Mouse (Mus musculus): ENCODE data around the gene Tnfaip2. TPM values are rescaled to one million over a fixed set of nuclear protein-coding genes. Genes with fewer than 3 reads are reported as not detected.
A peak's percentile ranks its signal among the peaks of the same experiment; 100 is the strongest.

Tnfaip2 gene
- polyA plus RNA-seq, 1 experiment from 2014 or later: 1.2 TPM

DNA sequence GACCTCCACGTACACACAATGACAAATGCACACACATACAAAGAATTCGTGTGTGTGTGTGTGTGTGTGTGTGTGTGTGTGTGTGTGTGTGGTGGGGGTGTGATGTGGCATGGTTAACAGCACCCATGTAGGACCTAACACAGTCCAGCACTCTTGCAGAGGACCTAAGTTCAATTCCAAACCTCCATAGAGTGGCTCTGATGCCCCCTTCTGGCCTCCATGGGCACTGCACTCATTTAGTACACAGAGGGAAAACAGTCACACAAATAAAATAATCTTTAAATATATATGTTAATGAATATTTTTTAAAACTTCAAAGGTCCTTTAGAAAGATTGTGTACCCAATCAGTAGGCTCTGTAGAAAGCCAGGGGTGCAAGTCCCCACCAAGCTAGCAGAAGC lies 37.6 kb downstream of the Tnfaip2 start:
- no peak overlapping the region for H3K4me2 ChIP-seq (ENCODE audit: low read length)
- 74% methylated on average over 2 of the region's 2 CpGs for WGBS
- peaks cover under 1% of the 10 kb centered on the region; the same call in 1 of the 2 replicates for H3K4me1 ChIP-seq (ENCODE audit: control insufficient read depth, insufficient read depth, low read depth, low read length)
- H3K9ac ChIP-seq (ENCODE audit: low read depth, low read length): no peak overlapping the region
- H3K9me3 ChIP-seq (ENCODE audit: control insufficient read depth, low read length): no peaks in the 10 kb centered on the region
- H3K36me3 ChIP-seq (ENCODE audit: control insufficient read depth, insufficient read depth, low read length): no peaks in the 10 kb centered on the region
- H3K4me3 ChIP-seq (ENCODE audit: low read length): no peak overlapping the region
- no peak overlapping the region for H3K27ac ChIP-seq (ENCODE audit: low read depth, low read length)
- H3K27me3 ChIP-seq (replicated peaks; ENCODE audit: control insufficient read depth, insufficient read depth, low read length): peaks cover 15% of the 10 kb centered on the region
- ATAC-seq: no peak

DNA sequence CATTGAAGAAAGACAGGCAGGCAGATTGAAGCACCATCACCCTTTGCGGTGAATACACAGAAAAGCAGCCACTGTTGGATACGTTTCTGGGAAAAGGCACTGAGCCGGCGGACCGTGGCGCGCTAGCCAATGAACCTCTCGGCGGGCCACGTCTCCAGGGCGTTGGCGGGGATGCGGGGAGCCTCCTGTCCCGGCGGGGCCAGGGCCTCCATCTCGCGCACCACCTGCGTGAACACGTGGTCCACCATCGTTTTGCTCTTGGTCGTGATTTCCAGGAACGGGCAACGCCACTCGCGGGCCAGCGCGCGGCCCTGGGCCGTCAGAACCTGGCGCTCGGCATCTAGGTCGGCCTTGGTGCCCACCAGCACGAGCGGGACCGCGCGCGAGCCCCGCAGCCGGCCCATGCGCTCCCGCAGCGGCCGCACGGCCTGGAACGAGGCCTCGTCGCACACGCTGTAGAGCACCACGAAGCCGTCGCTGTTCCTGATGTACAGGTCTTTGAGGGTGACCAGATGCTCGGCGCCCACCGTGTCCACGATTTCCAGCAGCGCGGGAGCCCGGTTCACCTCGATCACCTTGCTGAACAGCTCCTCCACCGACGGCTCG lies 42.9 kb downstream of the Tnfaip2 start:
- Histone ChIP-seq H3K9ac (ENCODE audit: low read depth, low read length) (peak overlapping the region; percentile 61), H3K27me3 (replicated peaks; ENCODE audit: control insufficient read depth, insufficient read depth, low read length) (peaks cover 37% of the 10 kb centered on the region), H3K4me3 (ENCODE audit: low read length) (peak overlapping the region; percentile 40), H3K4me2 (ENCODE audit: low read length) (peak overlapping the region; percentile 60), H3K36me3 (ENCODE audit: control insufficient read depth, insufficient read depth, low read length) (no peaks in the 10 kb centered on the region), H3K9me3 (ENCODE audit: control insufficient read depth, low read length) (no peaks in the 10 kb centered on the region), H3K4me1 (ENCODE audit: control insufficient read depth, insufficient read depth, low read depth, low read length) (peaks cover 13% of the 10 kb centered on the region), H3K27ac (ENCODE audit: low read depth, low read length) (no peak overlapping the region)
- ATAC-seq: no peak
- 1% methylated on average over 61 of the region's 63 CpGs for WGBS

DNA sequence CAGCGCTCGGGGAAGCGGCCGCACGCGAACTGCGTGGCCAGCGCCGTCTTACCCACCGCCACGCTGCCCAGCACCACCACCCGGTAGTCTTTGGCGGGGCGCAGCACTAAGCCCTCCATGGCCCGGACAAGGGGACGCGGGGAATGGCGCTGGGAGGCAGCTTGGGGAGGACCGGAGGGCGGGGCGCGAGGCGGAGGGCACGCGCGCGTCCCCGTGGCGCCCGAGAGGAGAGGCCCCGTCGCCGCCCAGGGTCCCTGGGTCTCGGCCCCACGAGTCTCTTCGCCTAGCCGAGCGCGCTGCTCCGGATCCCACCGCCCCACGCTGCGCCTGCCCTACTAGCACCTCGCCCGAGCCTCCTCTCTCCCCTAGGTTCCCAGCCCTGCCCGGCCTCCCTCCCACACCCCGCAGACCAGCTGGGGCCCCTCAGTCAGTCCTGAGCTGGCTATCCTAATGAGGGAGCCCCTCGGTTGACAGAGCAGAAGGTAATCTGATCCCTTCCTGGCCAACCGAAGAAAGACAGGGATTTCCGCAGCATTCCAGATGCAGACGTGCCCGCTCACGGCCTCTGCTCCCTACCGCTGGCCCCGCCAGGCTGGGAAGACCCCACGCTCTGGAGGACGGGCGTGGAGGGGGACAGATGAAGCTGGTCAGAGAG lies 43.5 kb downstream of the Tnfaip2 start, which contains the start of gene Gm266:
Gene Gm266, minus strand, starts transcription at position 172 of the 655 bp plus-strand sequence.
- Histone ChIP-seq H3K9ac (ENCODE audit: low read depth, low read length) (peak within 1 kb of the TSS; percentile 61), H3K27me3 (replicated peaks; ENCODE audit: control insufficient read depth, insufficient read depth, low read length) (peaks cover 37% of the 10 kb centered on the region)
- 1% methylated on average over 44 of the region's 58 CpGs for WGBS

DNA sequence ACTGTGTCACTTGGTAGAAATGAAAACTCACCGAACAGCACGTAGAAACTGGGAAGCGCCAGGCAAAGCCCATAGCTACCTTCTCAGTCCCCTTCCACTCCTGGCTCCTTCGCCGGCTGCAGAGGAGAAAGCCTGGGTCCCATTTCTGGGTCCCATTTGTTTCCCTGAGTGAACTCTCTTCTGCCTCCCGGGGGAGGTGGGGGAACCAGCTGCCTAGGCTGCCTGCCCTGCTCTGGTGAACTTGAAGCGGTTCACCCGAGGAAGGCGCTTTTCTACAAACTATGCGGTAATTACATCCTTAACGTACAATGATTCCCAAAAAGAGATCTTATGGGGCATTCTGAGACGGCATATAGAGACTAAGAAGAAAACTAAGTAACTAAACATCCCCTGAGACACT lies 44.2 kb downstream of the Tnfaip2 start:
- Histone ChIP-seq H3K27ac (ENCODE audit: low read depth, low read length) (no peak overlapping the region), H3K36me3 (ENCODE audit: control insufficient read depth, insufficient read depth, low read length) (no peaks in the 10 kb centered on the region), H3K9ac (ENCODE audit: low read depth, low read length) (no peak overlapping the region), H3K4me2 (ENCODE audit: low read length) (peak overlapping the region; percentile 60), H3K4me3 (ENCODE audit: low read length) (no peak overlapping the region; the same call in 1 of the 2 replicates), H3K9me3 (ENCODE audit: control insufficient read depth, low read length) (no peaks in the 10 kb centered on the region), H3K27me3 (replicated peaks; ENCODE audit: control insufficient read depth, insufficient read depth, low read length) (peaks cover 37% of the 10 kb centered on the region), H3K4me1 (ENCODE audit: control insufficient read depth, insufficient read depth, low read depth, low read length) (peaks cover 13% of the 10 kb centered on the region)
- ATAC-seq: no peak
- 6% methylated on average over 12 of the region's 12 CpGs for WGBS

More for the DNA sequence above, 43.5 kb downstream of the Tnfaip2 start, which contains the start of gene Gm266:
- Histone ChIP-seq H3K4me3 (ENCODE audit: low read length) (peak within 1 kb of the TSS; percentile 40), H3K4me1 (ENCODE audit: control insufficient read depth, insufficient read depth, low read depth, low read length) (peaks cover 13% of the 10 kb centered on the region), H3K4me2 (ENCODE audit: low read length) (peak within 1 kb of the TSS; percentile 60), H3K27ac (ENCODE audit: low read depth, low read length) (no peak within 1 kb of the TSS), H3K36me3 (ENCODE audit: control insufficient read depth, insufficient read depth, low read length) (no peaks in the 10 kb centered on the region), H3K9me3 (ENCODE audit: control insufficient read depth, low read length) (no peaks in the 10 kb centered on the region)
- peak; percentile 70 for ATAC-seq

DNA sequence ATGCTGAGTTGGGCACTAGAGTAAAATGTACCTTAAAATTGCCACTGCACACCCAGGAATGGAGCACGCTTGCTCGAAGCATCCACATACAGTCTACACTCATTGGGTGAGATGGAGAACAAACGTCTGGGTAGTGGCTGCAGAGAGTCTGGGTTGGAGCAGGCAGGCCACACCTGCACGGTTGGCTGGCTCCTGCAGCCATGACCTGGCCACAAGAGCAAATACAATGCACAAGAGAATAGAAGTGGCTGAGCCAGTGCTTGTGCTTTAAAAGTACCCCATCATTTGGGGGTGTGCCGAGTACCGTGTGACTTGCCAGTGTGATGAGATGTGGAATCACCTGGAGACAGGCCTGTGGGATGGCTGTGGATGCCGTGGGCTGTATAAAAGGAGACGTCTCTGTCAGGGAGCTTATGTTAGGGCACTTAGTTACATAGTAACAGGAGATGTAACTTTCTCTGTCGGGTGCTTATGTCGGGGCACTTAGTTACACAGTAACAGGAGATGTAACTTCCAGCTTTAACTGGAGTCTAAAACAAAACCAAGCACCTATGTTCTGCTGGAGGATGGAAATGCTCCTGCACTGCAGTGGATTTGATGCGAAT lies 47.1 kb downstream of the Tnfaip2 start:
- H3K9me3 ChIP-seq (ENCODE audit: control insufficient read depth, low read length): no peaks in the 10 kb centered on the region
- H3K4me2 ChIP-seq (ENCODE audit: low read length): no peak overlapping the region
- peaks cover 25% of the 10 kb centered on the region for H3K27me3 ChIP-seq (replicated peaks; ENCODE audit: control insufficient read depth, insufficient read depth, low read length)
- WGBS: 71% methylated on average over 11 of the region's 11 CpGs
- no peak overlapping the region for H3K4me3 ChIP-seq (ENCODE audit: low read length)
- H3K9ac ChIP-seq (ENCODE audit: low read depth, low read length): no peak overlapping the region
- H3K27ac ChIP-seq (ENCODE audit: low read depth, low read length): no peak overlapping the region
- peaks cover 13% of the 10 kb centered on the region for H3K4me1 ChIP-seq (ENCODE audit: control insufficient read depth, insufficient read depth, low read depth, low read length)
- no peak for ATAC-seq
- no peaks in the 10 kb centered on the region for H3K36me3 ChIP-seq (ENCODE audit: control insufficient read depth, insufficient read depth, low read length)

DNA sequence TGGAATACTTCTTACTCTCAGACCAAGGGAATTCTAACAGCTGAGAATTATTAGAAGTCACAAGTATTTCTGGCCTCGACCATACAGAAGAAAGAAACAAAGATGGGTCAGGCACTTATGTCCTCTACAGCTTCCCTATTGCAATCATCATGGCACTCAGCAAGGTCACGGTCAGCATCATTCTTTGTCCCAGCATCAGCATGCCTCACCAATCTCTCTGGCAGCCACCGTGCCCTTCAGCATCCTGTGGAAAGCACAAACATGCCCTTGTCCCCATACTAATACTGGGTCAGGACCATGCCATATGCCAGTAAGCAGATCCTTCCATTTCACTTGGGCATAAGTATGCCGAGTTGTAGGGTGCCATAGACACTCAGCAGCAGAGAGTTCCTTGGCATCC lies 52.7 kb downstream of the Tnfaip2 start:
- H3K4me2 ChIP-seq (ENCODE audit: low read length): no peak overlapping the region
- H3K36me3 ChIP-seq (ENCODE audit: control insufficient read depth, insufficient read depth, low read length): no peaks in the 10 kb centered on the region
- H3K9ac ChIP-seq (ENCODE audit: low read depth, low read length): no peak overlapping the region
- H3K4me3 ChIP-seq (ENCODE audit: low read length): no peak overlapping the region
- no peaks in the 10 kb centered on the region for H3K27me3 ChIP-seq (replicated peaks; ENCODE audit: control insufficient read depth, insufficient read depth, low read length)
- no peaks in the 10 kb centered on the region for H3K9me3 ChIP-seq (ENCODE audit: control insufficient read depth, low read length)
- H3K27ac ChIP-seq (ENCODE audit: low read depth, low read length): no peak overlapping the region
- no peak for ATAC-seq
- WGBS: 72% methylated on average over 4 of the region's 4 CpGs
- no peaks in the 10 kb centered on the region for H3K4me1 ChIP-seq (ENCODE audit: control insufficient read depth, insufficient read depth, low read depth, low read length)

DNA sequence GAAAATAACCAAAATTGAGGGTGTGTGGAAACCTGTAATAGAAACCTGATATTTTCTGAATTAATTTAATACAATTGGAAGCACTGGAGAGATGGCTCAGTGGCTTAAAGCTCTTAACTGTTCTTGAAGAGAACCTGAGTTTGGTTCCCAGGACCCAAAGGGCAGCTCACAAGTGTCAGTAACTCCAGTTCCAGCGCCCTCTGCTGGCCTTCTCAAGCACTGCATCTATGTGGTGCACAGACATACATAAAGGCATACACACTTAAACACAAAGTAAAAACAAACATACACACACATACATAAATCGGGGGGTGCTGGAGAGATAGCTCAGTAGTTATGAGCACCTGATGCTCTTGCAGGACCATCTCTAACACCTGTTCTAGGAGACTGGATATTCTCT lies 54.8 kb downstream of the Tnfaip2 start:
- no peak overlapping the region for H3K27ac ChIP-seq (ENCODE audit: low read depth, low read length)
- no peaks in the 10 kb centered on the region for H3K9me3 ChIP-seq (ENCODE audit: control insufficient read depth, low read length)
- H3K4me1 ChIP-seq (ENCODE audit: control insufficient read depth, insufficient read depth, low read depth, low read length): no peaks in the 10 kb centered on the region
- no peak overlapping the region for H3K9ac ChIP-seq (ENCODE audit: low read depth, low read length)
- no peak overlapping the region for H3K4me2 ChIP-seq (ENCODE audit: low read length)
- no peaks in the 10 kb centered on the region for H3K36me3 ChIP-seq (ENCODE audit: control insufficient read depth, insufficient read depth, low read length)
- H3K4me3 ChIP-seq (ENCODE audit: low read length): no peak overlapping the region
- ATAC-seq: no peak
- WGBS: 50% methylated on average over 2 of the region's 2 CpGs
- no peaks in the 10 kb centered on the region for H3K27me3 ChIP-seq (replicated peaks; ENCODE audit: control insufficient read depth, insufficient read depth, low read length)

DNA sequence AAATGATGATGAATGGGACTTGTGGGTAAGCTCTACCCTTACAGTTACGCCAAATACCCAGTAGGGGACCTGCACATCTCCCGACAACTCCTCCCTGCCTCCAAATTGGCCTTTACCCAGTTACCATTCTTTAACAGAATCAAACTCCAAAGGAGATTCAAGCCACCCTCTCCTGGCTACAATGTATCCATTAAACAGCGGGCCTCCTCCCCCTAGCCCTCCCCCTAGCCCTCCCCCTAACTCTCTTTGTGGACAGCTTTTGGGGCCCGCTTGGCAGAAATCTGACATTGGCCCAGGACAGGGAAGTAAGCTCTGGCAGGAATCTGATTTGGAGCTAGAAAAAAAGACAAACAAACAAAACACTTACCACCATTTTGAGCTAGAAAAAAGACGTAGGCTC lies 57.3 kb downstream of the Tnfaip2 start:
- Histone ChIP-seq H3K9me3 (ENCODE audit: control insufficient read depth, low read length) (no peaks in the 10 kb centered on the region), H3K4me1 (ENCODE audit: control insufficient read depth, insufficient read depth, low read depth, low read length) (no peaks in the 10 kb centered on the region; the same call in 1 of the 2 replicates), H3K27ac (ENCODE audit: low read depth, low read length) (peak overlapping the region; percentile 44; the same call in 1 of the 2 replicates), H3K9ac (ENCODE audit: low read depth, low read length) (no peak overlapping the region), H3K4me2 (ENCODE audit: low read length) (no peak overlapping the region), H3K27me3 (replicated peaks; ENCODE audit: control insufficient read depth, insufficient read depth, low read length) (no peaks in the 10 kb centered on the region), H3K4me3 (ENCODE audit: low read length) (no peak overlapping the region), H3K36me3 (ENCODE audit: control insufficient read depth, insufficient read depth, low read length) (no peaks in the 10 kb centered on the region)
- ATAC-seq: peak; percentile 67
- WGBS: 39% methylated on average over 5 of the region's 5 CpGs

DNA sequence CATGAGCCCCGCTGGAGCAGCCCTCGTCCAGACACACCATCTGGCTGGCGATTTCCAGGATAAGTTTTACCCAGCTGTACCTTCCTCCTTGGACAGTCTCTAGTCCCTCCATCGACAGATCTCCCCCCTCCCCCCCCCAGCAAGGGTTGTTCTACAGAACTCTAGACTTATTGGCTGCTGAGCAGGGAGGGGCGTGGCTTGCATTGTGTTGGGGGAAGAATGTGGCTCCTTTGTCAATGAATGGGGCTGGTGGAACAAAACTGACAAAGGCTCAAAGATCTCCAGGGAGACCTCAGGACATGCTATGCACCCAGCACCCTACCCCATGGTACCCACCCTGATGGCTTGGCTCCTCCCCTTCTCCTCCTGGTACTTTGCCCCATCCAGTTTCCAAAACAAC lies 58.5 kb downstream of the Tnfaip2 start:
- no peak overlapping the region for H3K4me3 ChIP-seq (ENCODE audit: low read length)
- H3K9me3 ChIP-seq (ENCODE audit: control insufficient read depth, low read length): no peaks in the 10 kb centered on the region
- whole genome bisulfite sequencing: 10% methylated on average over 5 of the region's 5 CpGs
- H3K27ac ChIP-seq (ENCODE audit: low read depth, low read length): peak overlapping the region; percentile 64
- peak overlapping the region; percentile 37 for H3K4me2 ChIP-seq (ENCODE audit: low read length)
- peak; percentile 71 for ATAC-seq
- no peaks in the 10 kb centered on the region for H3K36me3 ChIP-seq (ENCODE audit: control insufficient read depth, insufficient read depth, low read length)
- H3K9ac ChIP-seq (ENCODE audit: low read depth, low read length): no peak overlapping the region
- no peaks in the 10 kb centered on the region for H3K27me3 ChIP-seq (replicated peaks; ENCODE audit: control insufficient read depth, insufficient read depth, low read length)
- peaks cover 3% of the 10 kb centered on the region for H3K4me1 ChIP-seq (ENCODE audit: control insufficient read depth, insufficient read depth, low read depth, low read length)
